Mouse (Mus musculus): ENCODE measurements around the gene Tbcel.
A peak's percentile ranks its signal among the peaks of the same experiment; 100 is the strongest.

The Tbcel gene

GRCm38 (mm10) chr9:42464181-42464580, 43.4 kb downstream of the Tbcel start:
- H3K4me3 ChIP-seq (replicated peaks; ENCODE audit: low read length): no peak overlapping the region; the same call in 1 of the 2 replicates
- no peaks in the 10 kb centered on the region for H3K27me3 ChIP-seq (ENCODE audit: insufficient read depth, low read length)
- no peaks in the 10 kb centered on the region for H3K9me3 ChIP-seq (ENCODE audit: low read length)
- H3K4me1 ChIP-seq (replicated peaks; ENCODE audit: low read depth, low read length): peaks cover 82% of the 10 kb centered on the region
- TF ChIP-seq NANOG (IDR thresholded peaks at IDR 0.05; ENCODE audit: borderline replicate concordance, low read length) (no peak), CTCF (conservative IDR thresholded peaks at IDR 0.05; ENCODE audit: low read length) (no peak), POU5F1 (IDR thresholded peaks at IDR 0.05; ENCODE audit: borderline replicate concordance, low read length) (no peak)
- peaks cover 21% of the 10 kb centered on the region for H3K36me3 ChIP-seq (ENCODE audit: insufficient read depth, low read length)

DNA sequence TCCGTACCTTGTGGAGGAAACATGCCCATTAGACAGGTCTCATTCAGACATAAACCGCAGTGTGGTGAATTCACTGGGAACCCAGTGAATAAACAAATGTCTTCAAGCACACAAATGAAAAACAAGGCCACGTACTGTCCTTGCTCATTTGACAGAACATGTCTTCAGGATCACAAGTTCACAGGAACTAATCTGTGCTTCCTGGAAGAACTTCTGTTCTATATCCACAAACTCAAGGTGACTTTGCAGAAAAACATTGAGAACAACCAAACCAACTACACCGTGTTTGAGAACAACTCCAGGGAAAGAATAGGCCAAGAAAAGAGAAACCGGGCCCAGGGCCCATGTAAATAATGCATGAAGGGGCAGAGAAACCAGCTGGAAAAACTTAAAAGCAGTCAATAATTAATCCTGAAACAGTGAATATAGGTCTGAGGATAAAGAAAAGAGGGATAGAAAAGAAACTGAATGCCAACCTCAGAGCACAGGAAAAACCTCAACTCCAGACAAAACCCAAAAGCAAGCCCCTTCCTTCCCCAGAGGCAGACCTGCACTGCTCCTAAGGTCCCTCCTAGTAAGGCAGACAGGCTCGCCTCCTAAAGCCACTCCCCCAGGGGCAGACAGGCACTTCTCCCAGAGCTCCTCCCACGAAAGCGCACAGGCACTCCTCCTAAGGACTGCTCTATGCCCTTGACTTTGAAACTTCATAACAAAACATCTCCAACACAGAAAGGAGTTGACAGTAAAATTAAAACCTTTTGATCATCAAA, 44.2 kb downstream of the Tbcel start:
- TF ChIP-seq POU5F1 (IDR thresholded peaks at IDR 0.05; ENCODE audit: borderline replicate concordance, low read length) (no peak), CTCF (conservative IDR thresholded peaks at IDR 0.05; ENCODE audit: low read length) (no peak), NANOG (IDR thresholded peaks at IDR 0.05; ENCODE audit: borderline replicate concordance, low read length) (no peak)
- H3K4me1 ChIP-seq (replicated peaks; ENCODE audit: low read depth, low read length): peaks cover 88% of the 10 kb centered on the region
- H3K9me3 ChIP-seq (ENCODE audit: low read length): no peaks in the 10 kb centered on the region
- H3K36me3 ChIP-seq (ENCODE audit: insufficient read depth, low read length): peaks cover 14% of the 10 kb centered on the region
- H3K27me3 ChIP-seq (ENCODE audit: insufficient read depth, low read length): no peaks in the 10 kb centered on the region
- H3K4me3 ChIP-seq (replicated peaks; ENCODE audit: low read length): peak overlapping the region; percentile 73

- Histone ChIP-seq H3K4me3 (replicated peaks; ENCODE audit: low read length) (peak overlapping the region; percentile 73), H3K9me3 (ENCODE audit: low read length) (no peaks in the 10 kb centered on the region)
- TF ChIP-seq CTCF (conservative IDR thresholded peaks at IDR 0.05; ENCODE audit: low read length) (no peak), NANOG (IDR thresholded peaks at IDR 0.05; ENCODE audit: borderline replicate concordance, low read length) (no peak), POU5F1 (IDR thresholded peaks at IDR 0.05; ENCODE audit: borderline replicate concordance, low read length) (no peak)
These were observed 44.9 kb downstream of the Tbcel start for GRCm38 (mm10) chr9:42462585-42463219.

GRCm38 (mm10) chr9:42461390-42462108, 46.1 kb downstream of the Tbcel start:
- Histone ChIP-seq H3K9me3 (ENCODE audit: low read length) (no peaks in the 10 kb centered on the region), H3K4me3 (replicated peaks; ENCODE audit: low read length) (peak overlapping the region; percentile 73), H3K36me3 (ENCODE audit: insufficient read depth, low read length) (peaks cover 19% of the 10 kb centered on the region), H3K27me3 (ENCODE audit: insufficient read depth, low read length) (no peaks in the 10 kb centered on the region), H3K4me1 (replicated peaks; ENCODE audit: low read depth, low read length) (peaks cover 88% of the 10 kb centered on the region)
- TF ChIP-seq NANOG (IDR thresholded peaks at IDR 0.05; ENCODE audit: borderline replicate concordance, low read length): no peak
- TF ChIP-seq CTCF (conservative IDR thresholded peaks at IDR 0.05; ENCODE audit: low read length): no peak
- no peak for TF ChIP-seq POU5F1 (IDR thresholded peaks at IDR 0.05; ENCODE audit: borderline replicate concordance, low read length)

More at GRCm38 (mm10) chr9:42462585-42463219, 44.9 kb downstream of the Tbcel start:
- Histone ChIP-seq H3K4me1 (replicated peaks; ENCODE audit: low read depth, low read length) (peaks cover 88% of the 10 kb centered on the region), H3K27me3 (ENCODE audit: insufficient read depth, low read length) (no peaks in the 10 kb centered on the region), H3K36me3 (ENCODE audit: insufficient read depth, low read length) (peaks cover 15% of the 10 kb centered on the region)

DNA sequence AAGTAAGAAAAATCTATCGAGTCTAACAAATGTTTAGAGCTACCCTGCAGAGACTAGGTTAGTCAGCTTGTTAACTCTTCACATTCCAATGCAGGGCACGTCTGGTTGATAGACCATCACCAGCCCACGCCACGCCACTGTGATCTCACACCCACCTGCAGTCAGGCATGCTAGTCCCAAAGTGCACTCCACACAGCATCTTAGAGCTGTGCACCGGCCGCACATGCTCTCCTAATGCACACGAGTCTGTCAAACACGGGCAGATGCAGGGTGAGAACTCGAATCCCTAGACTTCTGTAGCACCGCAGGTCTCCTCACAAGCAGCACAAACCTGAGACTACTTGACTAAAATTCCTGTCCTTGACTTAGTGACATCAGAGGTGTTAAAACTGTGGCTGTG, 47.3 kb downstream of the Tbcel start:
- peak overlapping the region; percentile 73 for H3K4me3 ChIP-seq (replicated peaks; ENCODE audit: low read length)
- H3K27me3 ChIP-seq (ENCODE audit: insufficient read depth, low read length): no peaks in the 10 kb centered on the region
- H3K36me3 ChIP-seq (ENCODE audit: insufficient read depth, low read length): peaks cover 22% of the 10 kb centered on the region

GRCm38 (mm10) chr9:42459736-42460135, 47.9 kb downstream of the Tbcel start:
- H3K36me3 ChIP-seq (ENCODE audit: insufficient read depth, low read length): peaks cover 25% of the 10 kb centered on the region

More for the DNA sequence above, 47.3 kb downstream of the Tbcel start:
- TF ChIP-seq POU5F1 (IDR thresholded peaks at IDR 0.05; ENCODE audit: borderline replicate concordance, low read length): no peak
- H3K9me3 ChIP-seq (ENCODE audit: low read length): no peaks in the 10 kb centered on the region
- peaks cover 91% of the 10 kb centered on the region for H3K4me1 ChIP-seq (replicated peaks; ENCODE audit: low read depth, low read length)

GRCm38 (mm10) chr9:42458741-42459515, 48.7 kb downstream of the Tbcel start:
- H3K4me1 ChIP-seq (replicated peaks; ENCODE audit: low read depth, low read length): peaks cover 83% of the 10 kb centered on the region
- no peaks in the 10 kb centered on the region for H3K27me3 ChIP-seq (ENCODE audit: insufficient read depth, low read length)
- no peaks in the 10 kb centered on the region for H3K9me3 ChIP-seq (ENCODE audit: low read length)
- no peak for TF ChIP-seq CTCF (conservative IDR thresholded peaks at IDR 0.05; ENCODE audit: low read length)
- TF ChIP-seq NANOG (IDR thresholded peaks at IDR 0.05; ENCODE audit: borderline replicate concordance, low read length): no peak
- TF ChIP-seq POU5F1 (IDR thresholded peaks at IDR 0.05; ENCODE audit: borderline replicate concordance, low read length): no peak
- peaks cover 28% of the 10 kb centered on the region for H3K36me3 ChIP-seq (ENCODE audit: insufficient read depth, low read length)
- H3K4me3 ChIP-seq (replicated peaks; ENCODE audit: low read length): peak overlapping the region; percentile 73

More at GRCm38 (mm10) chr9:42459736-42460135, 47.9 kb downstream of the Tbcel start:
- Histone ChIP-seq H3K4me1 (replicated peaks; ENCODE audit: low read depth, low read length) (peaks cover 90% of the 10 kb centered on the region), H3K27me3 (ENCODE audit: insufficient read depth, low read length) (no peaks in the 10 kb centered on the region), H3K9me3 (ENCODE audit: low read length) (no peaks in the 10 kb centered on the region), H3K4me3 (replicated peaks; ENCODE audit: low read length) (peak overlapping the region; percentile 73)
- TF ChIP-seq NANOG (IDR thresholded peaks at IDR 0.05; ENCODE audit: borderline replicate concordance, low read length): no peak

DNA sequence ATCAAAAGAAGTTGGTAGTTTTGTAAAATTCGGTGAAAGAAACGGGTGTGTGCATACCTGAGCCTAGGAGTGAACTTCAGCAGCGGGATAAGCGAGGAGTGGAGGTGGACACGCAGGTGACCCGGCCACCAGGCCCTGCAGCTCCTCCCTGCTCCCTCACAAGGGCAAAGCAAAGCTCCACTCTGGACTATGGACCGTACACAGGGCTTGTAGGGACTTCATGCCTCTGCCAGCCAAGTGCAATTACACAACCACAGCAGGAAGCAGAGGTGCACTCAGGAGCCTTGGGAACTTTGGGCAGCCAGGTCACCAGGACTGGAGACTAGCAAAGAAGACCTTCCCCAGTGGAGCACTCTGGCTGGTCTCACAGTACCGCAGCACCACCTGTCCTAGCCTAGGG, 50.1 kb downstream of the Tbcel start:
- Histone ChIP-seq H3K4me1 (replicated peaks; ENCODE audit: low read depth, low read length) (peaks cover 77% of the 10 kb centered on the region), H3K9me3 (ENCODE audit: low read length) (no peaks in the 10 kb centered on the region), H3K4me3 (replicated peaks; ENCODE audit: low read length) (no peak overlapping the region), H3K36me3 (ENCODE audit: insufficient read depth, low read length) (peaks cover 32% of the 10 kb centered on the region), H3K27me3 (ENCODE audit: insufficient read depth, low read length) (no peaks in the 10 kb centered on the region)
- TF ChIP-seq POU5F1 (IDR thresholded peaks at IDR 0.05; ENCODE audit: borderline replicate concordance, low read length) (no peak), NANOG (IDR thresholded peaks at IDR 0.05; ENCODE audit: borderline replicate concordance, low read length) (no peak), CTCF (conservative IDR thresholded peaks at IDR 0.05; ENCODE audit: low read length) (no peak)
